Mouse (Mus musculus) T-cell, adult 2 months (primary cell): ENCODE data around the gene Ggnbp2.

Source experiments
- DNase-seq: peaks from one replicate; pipeline ENCODE4 v3.0.0; 2022; ENCODE audit warnings: low spot score

Ggnbp2 gene

GRCm38 (mm10) chr11:84870337-84871043 is at the start of gene Ggnbp2:
Gene Ggnbp2, minus strand, starts transcription at chr11:84870817.
- peak; percentile 94 for DNase-seq

- DNase-seq: no peak
Measured at GRCm38 (mm10) chr11:84919951-84920350, 49.3 kb upstream of the Ggnbp2 start.

- peak; percentile 59 for DNase-seq
Measured at GRCm38 (mm10) chr11:84919276-84919675, 48.7 kb upstream of the Ggnbp2 start.

- DNase-seq: peak; percentile 78
Measured at GRCm38 (mm10) chr11:84918425-84918824, 47.8 kb upstream of the Ggnbp2 start.

- DNase-seq: no peak
Measured at GRCm38 (mm10) chr11:84916703-84917300, 46.2 kb upstream of the Ggnbp2 start.

- DNase-seq: peak; percentile 88
Measured at GRCm38 (mm10) chr11:84916053-84916702, 45.6 kb upstream of the Ggnbp2 start, which contains the start of gene Znhit3. Gene Znhit3, minus strand, starts transcription at chr11:84916366.

GRCm38 (mm10) chr11:84914673-84915072 is 44.1 kb upstream of the Ggnbp2 start:
- no peak for DNase-seq

GRCm38 (mm10) chr11:84910411-84910810 is 39.8 kb upstream of the Ggnbp2 start:
- no peak for DNase-seq

GRCm38 (mm10) chr11:84908480-84908879 is 37.9 kb upstream of the Ggnbp2 start:
- no peak for DNase-seq

GRCm38 (mm10) chr11:84907081-84907480 is 36.5 kb upstream of the Ggnbp2 start:
- DNase-seq: no peak

- DNase-seq: no peak
Measured at GRCm38 (mm10) chr11:84904597-84905144, 34.1 kb upstream of the Ggnbp2 start.

GRCm38 (mm10) chr11:84893113-84893512 is 22.5 kb upstream of the Ggnbp2 start:
- DNase-seq: no peak

GRCm38 (mm10) chr11:84891705-84892104 is 21.1 kb upstream of the Ggnbp2 start:
- no peak for DNase-seq

GRCm38 (mm10) chr11:84889492-84889891 is 18.9 kb upstream of the Ggnbp2 start:
- DNase-seq: no peak

GRCm38 (mm10) chr11:84888025-84888424 is 17.4 kb upstream of the Ggnbp2 start:
- no peak for DNase-seq

- DNase-seq: no peak
Measured at GRCm38 (mm10) chr11:84886767-84887511, 16.3 kb upstream of the Ggnbp2 start.

GRCm38 (mm10) chr11:84886236-84886635 is 15.6 kb upstream of the Ggnbp2 start:
- DNase-seq: no peak

- no peak for DNase-seq
Measured at GRCm38 (mm10) chr11:84885238-84885637, 14.6 kb upstream of the Ggnbp2 start.

GRCm38 (mm10) chr11:84882346-84882745 is 11.7 kb upstream of the Ggnbp2 start:
- no peak for DNase-seq

GRCm38 (mm10) chr11:84880971-84881370 is 10.4 kb upstream of the Ggnbp2 start:
- no peak for DNase-seq

GRCm38 (mm10) chr11:84880465-84880961 is 9.9 kb upstream of the Ggnbp2 start:
- no peak for DNase-seq
